ENCODE assay signal across 8 mouse cellular contexts in the genomic region with DNA sequence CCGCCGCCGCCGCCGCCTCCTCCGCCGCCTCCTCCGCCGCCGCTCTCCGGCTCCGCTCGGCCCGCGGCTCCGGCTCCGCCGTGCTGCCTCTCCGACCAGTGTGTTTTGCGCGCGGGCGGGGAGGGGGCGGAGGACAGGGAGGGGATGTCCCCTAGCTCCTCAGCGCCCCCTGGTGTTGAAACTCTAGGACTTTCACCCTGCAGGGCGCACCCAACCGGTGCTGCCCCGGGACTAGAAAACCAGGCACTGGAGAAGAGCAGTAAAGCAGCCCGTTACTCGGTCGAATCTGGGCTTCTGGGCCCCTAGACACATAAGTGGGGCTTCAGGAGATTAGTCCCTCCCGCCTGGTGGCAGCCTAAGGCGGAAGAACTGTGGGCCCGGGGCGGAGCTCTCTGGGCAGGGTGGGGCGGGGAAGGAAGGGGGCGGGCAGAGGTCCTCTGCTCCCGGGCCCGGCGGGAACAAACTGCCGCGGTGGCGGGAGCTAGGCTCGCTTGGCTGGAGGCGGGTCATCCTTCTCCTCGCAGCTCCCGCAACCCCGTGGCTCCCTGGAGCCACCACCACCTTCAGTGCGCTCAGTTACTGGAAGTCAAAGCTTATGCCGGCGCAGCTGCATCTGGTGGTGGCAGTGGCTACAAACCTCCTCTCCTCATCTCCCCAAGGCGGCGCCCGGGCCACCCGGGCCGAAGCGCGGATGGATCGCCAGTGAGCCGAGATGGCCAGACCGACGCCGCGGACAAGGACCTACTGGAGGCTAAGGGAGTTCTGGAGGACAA. TPM values are rescaled to one million over a fixed set of nuclear protein-coding genes. Genes with fewer than 3 reads are reported as not detected.
A peak's percentile ranks its signal among the peaks of the same experiment; 100 is the strongest.
DNase-seq lines count a peak whose midpoint lies in the region; ATAC-seq and TF ChIP-seq lines count a peak whose summit lies in the region.

TSS of gene Foxd2 (minus strand) at position 45 of the 773 bp plus-strand sequence.

- H3K27me3 ChIP-seq in heart, embryonic 16.5 days (ENCODE audit: control insufficient read depth, insufficient read depth, low read length) = peaks cover 96% of the 10 kb centered on the region

- H3K27ac ChIP-seq in heart, embryonic 16.5 days (ENCODE audit: low read length) = peak within 1 kb of the TSS; percentile 49; the same call in 1 of the 2 replicates

- TF ChIP-seq POLR2A in brain, embryonic 14.5 days (IDR thresholded peaks at IDR 0.05; ENCODE audit: borderline replicate concordance, extremely low read depth, insufficient read depth, insufficient read length, poor library complexity, severe bottlenecking) = no peak

- peak; percentile 86 for ATAC-seq in erythroid progenitor cell, adult 5-6 weeks (replicated peaks; ENCODE audit: low FRiP score, poor library complexity, severe bottlenecking)
- peak; percentile 90 for ATAC-seq in heart, embryonic 16.5 days (replicated peaks; ENCODE audit: extremely low read depth, insufficient read depth, low FRiP score)

- H3K36me3 ChIP-seq in heart, embryonic 16.5 days (ENCODE audit: control insufficient read depth, insufficient read depth) = no peaks in the 10 kb centered on the region

- peaks cover 3% of the 10 kb centered on the region for H3K4me1 ChIP-seq in heart, embryonic 16.5 days (ENCODE audit: control insufficient read depth, insufficient read depth, low read length)

- DNase-seq in ES-CJ7 (ENCODE audit: low read depth, low spot score) = peak; percentile 93
- DNase-seq in brain, embryonic 14.5 days (ENCODE audit: low read depth) = peak; percentile 90
- DNase-seq in kidney, postnatal 25 days = peak; percentile 88 to 93
- peak; percentile 95 for DNase-seq in lung, postnatal 10 days
- DNase-seq in ovary, postnatal 10 days (ENCODE audit: low spot score) = peak; percentile 88
- peak; percentile 89 to 92 for DNase-seq in thymus, postnatal 36 days

- peak within 1 kb of the TSS; percentile 67 for H3K9ac ChIP-seq in heart, embryonic 16.5 days (ENCODE audit: low read length)

- TF ChIP-seq CTCF in brain, embryonic 14.5 days (IDR thresholded peaks at IDR 0.05; ENCODE audit: borderline replicate concordance, extremely low read depth, insufficient read depth, insufficient read length) = peak; percentile 87

- WGBS in heart, embryonic 16.5 days = under 1% methylated on average over 59 of the region's 64 CpGs

- H3K4me2 ChIP-seq in heart, embryonic 16.5 days (ENCODE audit: low read depth, low read length) = peak within 1 kb of the TSS; percentile 97

- peak within 1 kb of the TSS; percentile 62 for H3K4me3 ChIP-seq in heart, embryonic 16.5 days (ENCODE audit: low read length)

- H3K9me3 ChIP-seq in heart, embryonic 16.5 days (replicated peaks; ENCODE audit: control insufficient read depth, low read length) = no peaks in the 10 kb centered on the region

RNA-seq across cellular contexts. Expression of gene Foxd2, which starts in this region (rescaled TPM):
- 0.93 and 1.1 TPM in 2 replicates for polyA plus RNA-seq in brain, embryonic 14.5 days (2012; rRNA removed)
- total RNA-seq in erythroid progenitor cell, adult 5-6 weeks (2015; ENCODE audit: low replicate concordance) = 0.84 TPM in 1 of 2 replicates, not detected in the other
- not detected in 2 replicates for total RNA-seq in erythroid progenitor cell, adult 5-6 weeks (2017; ENCODE audit: low replicate concordance)
- 0.07 TPM in 1 of 2 replicates, not detected in the other for polyA plus RNA-seq in heart, embryonic 16.5 days (2015; fragmentation: Nextera tagmentation; extraction: Ambion mirVana)

Comparison
In these comparisons a context has a peak if more than half of its experiments do, and no peak if none do; other contexts are left out.
1. Peak in every context shown above with its lines: DNase-seq, ATAC-seq, H3K4me3 ChIP-seq and H3K27ac ChIP-seq.
2. Peak in ATAC-seq in erythroid progenitor cell, adult 5-6 weeks; RNA of the gene not detected or under 1 TPM.
3. Peak in ATAC-seq, H3K4me3 ChIP-seq, H3K27ac ChIP-seq, H3K9ac ChIP-seq and H3K4me2 ChIP-seq in heart, embryonic 16.5 days; RNA of the gene not detected or under 1 TPM.